Mouse (Mus musculus): ENCODE measurements at regions not wholly inside any gene's neighbourhood (a gene's known extent, or its start where the extent isn't known, plus 50 kb on each side); places are given as distances from the start of the nearest gene placed in this dataset.
A peak's percentile ranks its signal among the peaks of the same experiment; 100 is the strongest.

DNA sequence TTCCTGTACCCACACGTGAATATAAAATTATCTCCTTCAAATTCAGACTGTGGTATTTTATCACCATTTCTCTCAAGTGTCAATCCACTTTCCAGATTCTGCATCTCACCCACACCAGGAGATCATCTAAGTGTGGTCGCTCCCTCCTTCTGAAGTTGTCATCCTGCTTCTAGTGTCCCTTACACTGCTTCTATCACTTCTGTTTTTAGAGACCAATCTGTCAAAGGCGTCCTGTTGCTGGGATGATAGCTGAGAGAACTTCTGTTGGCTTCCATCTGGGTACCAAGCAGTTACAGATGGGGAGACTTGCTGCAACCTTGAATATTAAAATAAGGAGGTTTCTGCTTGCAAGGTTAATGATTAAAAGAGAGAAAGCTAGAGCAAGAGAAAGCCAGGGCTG lies 1111.2 kb upstream of the Lrrc6 start:
- no peak for DNase-seq (ENCODE audit: low spot score)
- Histone ChIP-seq H3K27me3 (ENCODE audit: control insufficient read depth, insufficient read depth, low read length) (no peaks in the 10 kb centered on the region), H3K4me3 (ENCODE audit: low read depth, low read length) (no peak overlapping the region), H3K9me3 (ENCODE audit: control insufficient read depth, low read length) (no peaks in the 10 kb centered on the region), H3K27ac (ENCODE audit: low read depth, low read length) (no peak overlapping the region), H3K4me2 (ENCODE audit: low read depth) (no peak overlapping the region), H3K9ac (ENCODE audit: low read length) (no peak overlapping the region), H3K4me1 (ENCODE audit: control insufficient read depth, insufficient read depth, low read length) (no peaks in the 10 kb centered on the region), H3K36me3 (ENCODE audit: control insufficient read depth, insufficient read depth, low read length) (no peaks in the 10 kb centered on the region)
- ATAC-seq (ENCODE audit: insufficient read depth, low FRiP score, low TSS enrichment) = no peak
- 72% methylated on average over 3 of the region's 3 CpGs for WGBS

DNA sequence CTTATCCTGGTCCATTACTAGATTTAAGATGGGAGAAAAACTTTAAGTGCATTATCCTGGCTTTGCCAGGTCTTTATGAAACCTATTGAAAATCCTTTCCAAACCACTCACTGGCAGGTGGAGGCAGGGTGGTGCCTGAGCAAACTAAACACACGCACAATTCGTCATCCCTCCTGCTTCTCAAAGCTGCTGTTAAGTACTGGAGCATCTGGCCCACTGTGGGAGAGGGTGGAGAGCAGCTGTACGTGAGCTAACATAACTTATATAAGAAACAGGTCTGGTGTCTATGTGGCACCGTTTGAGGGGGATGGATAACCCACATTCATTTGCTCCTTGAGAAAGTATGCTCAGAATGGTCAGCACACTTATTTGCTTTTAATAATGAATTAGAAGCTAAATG lies 1097.7 kb upstream of the Lrrc6 start:
- ATAC-seq (ENCODE audit: insufficient read depth, low FRiP score, low TSS enrichment) = no peak
- WGBS = 60% methylated on average over 4 of the region's 4 CpGs
- H3K4me3 ChIP-seq (ENCODE audit: low read depth, low read length) = no peak overlapping the region

DNA sequence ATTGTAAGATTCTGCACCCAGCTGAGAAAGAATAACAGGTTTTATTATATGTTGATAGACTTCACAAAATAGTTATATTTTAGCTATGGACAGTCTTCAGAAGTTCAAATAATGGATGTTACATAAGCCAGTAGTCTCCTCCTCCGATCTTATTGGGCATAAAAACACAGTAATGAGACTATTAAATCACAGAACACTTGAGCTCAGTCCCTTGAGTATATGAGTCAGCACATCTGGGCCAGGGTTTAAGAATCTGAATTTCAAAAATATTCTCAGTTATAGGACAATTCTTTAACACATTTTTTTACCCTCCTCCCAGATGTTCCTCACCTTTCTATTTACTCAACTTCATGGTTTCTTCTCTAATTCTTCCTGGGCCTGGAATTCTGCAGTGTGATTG lies 1075.9 kb upstream of the Lrrc6 start:
- DNase-seq (ENCODE audit: low spot score) (no peak), ATAC-seq (ENCODE audit: insufficient read depth, low FRiP score, low TSS enrichment) (no peak)
- Histone ChIP-seq H3K27ac (ENCODE audit: low read depth, low read length) (no peak overlapping the region), H3K27me3 (ENCODE audit: control insufficient read depth, insufficient read depth, low read length) (no peaks in the 10 kb centered on the region), H3K9ac (ENCODE audit: low read length) (no peak overlapping the region), H3K4me1 (ENCODE audit: control insufficient read depth, insufficient read depth, low read length) (no peaks in the 10 kb centered on the region), H3K36me3 (ENCODE audit: control insufficient read depth, insufficient read depth, low read length) (no peaks in the 10 kb centered on the region), H3K4me3 (ENCODE audit: low read depth, low read length) (no peak overlapping the region), H3K4me2 (ENCODE audit: low read depth) (no peak overlapping the region), H3K9me3 (ENCODE audit: control insufficient read depth, low read length) (no peaks in the 10 kb centered on the region)
- WGBS = 74% methylated on average over 1 of the region's 1 CpGs

More for the DNA sequence above, 1097.7 kb upstream of the Lrrc6 start:
- Histone ChIP-seq H3K9me3 (ENCODE audit: control insufficient read depth, low read length) (no peaks in the 10 kb centered on the region), H3K4me2 (ENCODE audit: low read depth) (no peak overlapping the region), H3K9ac (ENCODE audit: low read length) (no peak overlapping the region), H3K36me3 (ENCODE audit: control insufficient read depth, insufficient read depth, low read length) (no peaks in the 10 kb centered on the region), H3K4me1 (ENCODE audit: control insufficient read depth, insufficient read depth, low read length) (no peaks in the 10 kb centered on the region), H3K27me3 (ENCODE audit: control insufficient read depth, insufficient read depth, low read length) (no peaks in the 10 kb centered on the region), H3K27ac (ENCODE audit: low read depth, low read length) (no peak overlapping the region)
- DNase-seq (ENCODE audit: low spot score) = no peak

DNA sequence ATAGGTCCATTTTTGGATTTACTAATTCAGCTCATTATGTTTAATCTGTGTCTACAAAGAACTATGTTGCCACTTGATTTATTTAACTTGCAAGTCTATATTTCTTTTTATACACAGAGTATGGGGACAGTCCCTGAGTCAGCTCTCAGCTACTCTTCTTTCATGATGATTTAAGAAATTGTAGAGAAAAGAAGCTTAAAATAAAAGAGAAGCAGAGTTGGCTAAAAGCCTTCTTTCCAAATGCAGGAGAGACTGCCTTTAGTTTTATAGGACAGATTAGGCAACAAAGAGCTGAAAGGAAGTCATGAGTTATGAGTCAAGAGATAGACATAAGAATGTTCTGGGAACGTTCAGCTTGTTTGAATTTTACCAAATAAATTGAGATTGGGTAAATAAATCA lies 1070.9 kb upstream of the Lrrc6 start:
- Histone ChIP-seq H3K36me3 (ENCODE audit: control insufficient read depth, insufficient read depth, low read length) (no peaks in the 10 kb centered on the region), H3K4me2 (ENCODE audit: low read depth) (no peak overlapping the region), H3K4me1 (ENCODE audit: control insufficient read depth, insufficient read depth, low read length) (no peaks in the 10 kb centered on the region), H3K4me3 (ENCODE audit: low read depth, low read length) (no peak overlapping the region), H3K9ac (ENCODE audit: low read length) (no peak overlapping the region), H3K27me3 (ENCODE audit: control insufficient read depth, insufficient read depth, low read length) (no peaks in the 10 kb centered on the region), H3K27ac (ENCODE audit: low read depth, low read length) (no peak overlapping the region), H3K9me3 (ENCODE audit: control insufficient read depth, low read length) (no peaks in the 10 kb centered on the region)
- WGBS = 59% methylated on average over 1 of the region's 1 CpGs
- no peak for ATAC-seq (ENCODE audit: insufficient read depth, low FRiP score, low TSS enrichment)
- no peak for DNase-seq (ENCODE audit: low spot score)

DNA sequence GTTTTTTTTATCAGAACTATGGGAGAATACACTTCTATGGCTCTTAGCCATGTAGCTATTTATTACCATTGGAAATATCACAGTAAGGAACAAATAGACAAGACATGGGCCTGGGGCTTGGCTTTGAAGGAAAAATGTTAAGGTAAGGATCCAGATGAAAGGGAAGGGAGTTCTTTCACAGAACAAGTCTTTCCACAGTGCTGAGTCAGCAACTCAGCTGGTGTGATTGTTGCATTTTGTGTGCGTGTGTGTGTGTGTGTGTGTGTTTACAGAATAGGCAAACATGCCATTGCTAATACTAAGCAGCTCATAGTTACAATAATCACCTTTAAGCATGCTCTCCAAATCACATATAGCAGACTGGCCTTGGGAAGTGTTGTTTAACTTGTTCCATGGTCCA lies 1056.6 kb upstream of the Lrrc6 start:
- no peaks in the 10 kb centered on the region for H3K27me3 ChIP-seq (ENCODE audit: control insufficient read depth, insufficient read depth, low read length)
- H3K4me1 ChIP-seq (ENCODE audit: control insufficient read depth, insufficient read depth, low read length) = no peaks in the 10 kb centered on the region
- H3K9ac ChIP-seq (ENCODE audit: low read length) = no peak overlapping the region
- WGBS = 91% methylated on average over 1 of the region's 1 CpGs
- no peak overlapping the region for H3K4me2 ChIP-seq (ENCODE audit: low read depth)
- ATAC-seq (ENCODE audit: insufficient read depth, low FRiP score, low TSS enrichment) (no peak), DNase-seq (ENCODE audit: low spot score) (no peak)
- no peak overlapping the region for H3K27ac ChIP-seq (ENCODE audit: low read depth, low read length)
- no peaks in the 10 kb centered on the region for H3K9me3 ChIP-seq (ENCODE audit: control insufficient read depth, low read length)
- no peaks in the 10 kb centered on the region for H3K36me3 ChIP-seq (ENCODE audit: control insufficient read depth, insufficient read depth, low read length)
- H3K4me3 ChIP-seq (ENCODE audit: low read depth, low read length) = no peak overlapping the region

DNA sequence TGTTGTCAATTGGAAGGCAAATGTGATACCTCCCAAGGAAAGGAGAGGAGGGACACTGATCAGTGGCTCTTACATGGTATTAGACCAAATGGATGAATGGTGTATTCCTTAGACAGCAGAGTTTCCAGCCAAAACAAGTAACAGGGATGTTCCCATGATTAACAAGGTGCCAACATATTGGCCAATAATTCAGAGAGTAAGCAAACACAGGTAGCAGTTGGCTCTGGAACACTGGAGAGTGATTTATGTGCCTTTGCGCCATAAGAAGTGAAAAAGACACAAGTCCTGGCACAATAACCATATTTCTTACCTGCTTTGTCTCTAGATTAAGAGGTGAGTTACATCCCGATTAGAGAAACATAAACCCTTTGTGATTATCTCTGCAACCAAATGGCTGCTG lies 1051.2 kb upstream of the Lrrc6 start:
- DNase-seq (ENCODE audit: low spot score) (no peak), ATAC-seq (ENCODE audit: insufficient read depth, low FRiP score, low TSS enrichment) (no peak)
- H3K27me3 ChIP-seq (ENCODE audit: control insufficient read depth, insufficient read depth, low read length) = no peaks in the 10 kb centered on the region
- no peaks in the 10 kb centered on the region for H3K36me3 ChIP-seq (ENCODE audit: control insufficient read depth, insufficient read depth, low read length)
- H3K4me2 ChIP-seq (ENCODE audit: low read depth) = no peak overlapping the region
- peaks cover 3% of the 10 kb centered on the region; the same call in 1 of the 2 replicates for H3K4me1 ChIP-seq (ENCODE audit: control insufficient read depth, insufficient read depth, low read length)
- 50% methylated on average over 2 of the region's 2 CpGs for WGBS
- no peak overlapping the region for H3K9ac ChIP-seq (ENCODE audit: low read length)
- no peak overlapping the region for H3K27ac ChIP-seq (ENCODE audit: low read depth, low read length)
- H3K4me3 ChIP-seq (ENCODE audit: low read depth, low read length) = no peak overlapping the region
- H3K9me3 ChIP-seq (ENCODE audit: control insufficient read depth, low read length) = no peaks in the 10 kb centered on the region

DNA sequence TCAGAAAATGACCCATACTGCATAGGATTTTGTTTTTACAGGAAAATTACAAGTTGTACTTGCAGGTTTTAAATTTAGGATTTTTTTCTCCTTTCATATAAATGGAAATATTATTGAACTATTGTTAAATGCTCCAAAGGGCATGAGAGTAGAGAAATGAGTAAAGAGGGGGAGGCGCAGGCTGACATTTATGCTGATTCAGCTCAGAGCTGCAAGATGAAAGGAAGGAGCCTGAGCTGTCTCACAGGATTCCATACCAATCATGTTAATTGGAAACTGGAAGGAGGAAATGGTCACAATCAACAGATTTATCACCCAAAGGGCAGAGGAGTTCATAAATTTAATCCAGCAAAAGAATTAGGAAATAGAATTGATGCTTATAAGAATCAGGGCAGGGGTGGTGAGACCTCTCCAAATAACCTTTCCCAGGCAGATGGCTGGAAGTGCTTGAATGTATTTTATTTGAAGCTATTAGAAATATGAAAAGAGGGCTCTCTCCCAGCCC lies 1046.2 kb upstream of the Lrrc6 start:
- Histone ChIP-seq H3K9ac (ENCODE audit: low read length) (no peak overlapping the region), H3K4me1 (ENCODE audit: control insufficient read depth, insufficient read depth, low read length) (peaks cover 3% of the 10 kb centered on the region; the same call in 1 of the 2 replicates), H3K4me3 (ENCODE audit: low read depth, low read length) (no peak overlapping the region), H3K9me3 (ENCODE audit: control insufficient read depth, low read length) (no peaks in the 10 kb centered on the region), H3K36me3 (ENCODE audit: control insufficient read depth, insufficient read depth, low read length) (no peaks in the 10 kb centered on the region), H3K27ac (ENCODE audit: low read depth, low read length) (0 out of 2 replicates have a peak overlapping the region, but pooled peaks have one; percentile 14), H3K27me3 (ENCODE audit: control insufficient read depth, insufficient read depth, low read length) (no peaks in the 10 kb centered on the region), H3K4me2 (ENCODE audit: low read depth) (no peak overlapping the region)
- ATAC-seq (ENCODE audit: insufficient read depth, low FRiP score, low TSS enrichment) (peak; percentile 73), DNase-seq (ENCODE audit: low spot score) (peak; percentile 10)
- WGBS = 23% methylated on average over 1 of the region's 1 CpGs

DNA sequence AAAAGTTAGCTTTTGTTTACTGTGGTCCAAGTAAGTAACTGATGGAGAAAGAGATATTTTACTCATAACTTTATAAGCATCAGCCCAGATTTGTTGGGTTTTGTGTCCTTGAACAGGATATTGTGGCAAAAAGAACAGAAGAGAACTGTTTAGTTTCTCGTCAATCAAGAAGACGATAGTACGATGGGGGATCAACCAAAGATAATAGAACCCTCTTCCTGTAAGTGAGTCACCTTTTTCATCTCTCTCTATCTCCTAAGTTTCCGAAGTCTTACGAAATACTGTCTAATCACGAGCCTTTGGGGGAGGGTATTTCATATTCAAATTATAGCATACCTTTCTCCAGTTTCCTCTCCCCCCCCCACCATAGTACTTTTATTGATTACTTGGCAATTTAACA lies 1045.0 kb upstream of the Lrrc6 start:
- H3K9me3 ChIP-seq (ENCODE audit: control insufficient read depth, low read length) = no peaks in the 10 kb centered on the region
- no peaks in the 10 kb centered on the region for H3K36me3 ChIP-seq (ENCODE audit: control insufficient read depth, insufficient read depth, low read length)
- no peak overlapping the region for H3K4me3 ChIP-seq (ENCODE audit: low read depth, low read length)
- 89% methylated on average over 6 of the region's 6 CpGs for WGBS
- H3K27me3 ChIP-seq (ENCODE audit: control insufficient read depth, insufficient read depth, low read length) = no peaks in the 10 kb centered on the region
- no peak overlapping the region for H3K27ac ChIP-seq (ENCODE audit: low read depth, low read length)
- DNase-seq (ENCODE audit: low spot score) (no peak), ATAC-seq (ENCODE audit: insufficient read depth, low FRiP score, low TSS enrichment) (no peak)
- H3K9ac ChIP-seq (ENCODE audit: low read length) = no peak overlapping the region
- H3K4me1 ChIP-seq (ENCODE audit: control insufficient read depth, insufficient read depth, low read length) = peaks cover 3% of the 10 kb centered on the region; the same call in 1 of the 2 replicates
- no peak overlapping the region for H3K4me2 ChIP-seq (ENCODE audit: low read depth)

DNA sequence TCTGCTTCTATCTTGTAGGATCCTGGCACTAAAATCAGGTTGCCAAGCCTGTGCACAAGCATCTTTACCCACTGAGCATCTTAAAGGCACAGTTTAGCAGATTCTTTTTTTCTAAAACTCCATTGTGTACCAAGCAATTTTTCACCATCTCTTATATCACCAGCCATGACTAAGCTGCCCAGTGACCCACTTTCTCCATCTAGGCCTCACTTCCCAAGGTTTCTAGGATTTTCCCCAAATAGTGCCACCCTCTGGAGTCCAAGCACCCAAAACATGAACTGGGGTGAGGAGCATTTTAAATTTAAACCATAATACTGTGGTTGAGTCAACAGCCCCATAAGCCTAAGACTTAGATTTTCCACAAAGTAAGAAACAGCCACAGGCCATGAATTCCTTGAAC lies 1013.0 kb upstream of the Lrrc6 start:
- Histone ChIP-seq H3K27me3 (ENCODE audit: control insufficient read depth, insufficient read depth, low read length) (no peaks in the 10 kb centered on the region), H3K9me3 (ENCODE audit: control insufficient read depth, low read length) (no peaks in the 10 kb centered on the region), H3K9ac (ENCODE audit: low read length) (no peak overlapping the region), H3K4me2 (ENCODE audit: low read depth) (no peak overlapping the region), H3K4me3 (ENCODE audit: low read depth, low read length) (no peak overlapping the region), H3K27ac (ENCODE audit: low read depth, low read length) (no peak overlapping the region), H3K36me3 (ENCODE audit: control insufficient read depth, insufficient read depth, low read length) (no peaks in the 10 kb centered on the region), H3K4me1 (ENCODE audit: control insufficient read depth, insufficient read depth, low read length) (no peaks in the 10 kb centered on the region)
- DNase-seq (ENCODE audit: low spot score) (no peak), ATAC-seq (ENCODE audit: insufficient read depth, low FRiP score, low TSS enrichment) (no peak)
